Mouse (Mus musculus) midbrain, postnatal 0 days (tissue): ENCODE measurements around the gene Ccdc27. TPM values are rescaled to one million over a fixed set of nuclear protein-coding genes. Genes with fewer than 3 reads are reported as not detected.

Source experiments
- ATAC-seq: fragments of 200-750 bp; cut with Nextera tagmentation; 2 replicates; pipeline ENCODE4 v1.8.0; 2017; ENCODE audit warnings: moderate number of reproducible peaks, mild to moderate bottlenecking, moderate TSS enrichment, moderate library complexity; ENCODE audit not compliant: low FRiP score
- DNase-seq: peaks from one replicate; pipeline ENCODE4 v3.0.0-alpha.2; 2015; ENCODE audit warnings: low spot score
- H3K27ac ChIP-seq: fragments of 300-500 bp; sonication (generic); 2 replicates; pipeline ENCODE4 v1.5.1; 2014; ENCODE audit warnings: low read depth, mild to moderate bottlenecking, low read length, mixed read lengths
- H3K27me3 ChIP-seq: fragments of 300-500 bp; sonication (generic); 2 replicates; pipeline ENCODE4 v1.6.1; 2014; ENCODE audit warnings: low read length, control low read depth, mixed read lengths; ENCODE audit not compliant: insufficient read depth
- H3K36me3 ChIP-seq: fragments of 300-500 bp; sonication (generic); 2 replicates; pipeline ENCODE4 v1.6.1; 2014; ENCODE audit warnings: low read length, control low read depth, mixed read lengths; ENCODE audit not compliant: insufficient read depth
- H3K4me1 ChIP-seq: fragments of 300-500 bp; sonication (generic); 2 replicates; pipeline ENCODE4 v1.6.1; 2014; ENCODE audit warnings: mild to moderate bottlenecking, control low read depth, antibody characterized with exemption, low read length, mixed read lengths; ENCODE audit not compliant: insufficient read depth
- H3K4me2 ChIP-seq: fragments of 300-500 bp; sonication (generic); 2 replicates; pipeline ENCODE4 v1.6.1; 2014; ENCODE audit warnings: low read depth, mild to moderate bottlenecking, low read length, mixed read lengths; ENCODE audit not compliant: poor library complexity, severe bottlenecking
- H3K4me3 ChIP-seq: fragments of 300-500 bp; sonication (generic); 2 replicates; pipeline ENCODE4 v1.5.1; 2014; ENCODE audit warnings: low read depth, mild to moderate bottlenecking, low read length, moderate library complexity
- H3K9ac ChIP-seq: fragments of 300-500 bp; sonication (generic); replicated peaks from 2 replicates; pipeline ENCODE4 v1.6.1; 2014; ENCODE audit warnings: mild to moderate bottlenecking, low read length, moderate library complexity, mixed read lengths; ENCODE audit not compliant: poor library complexity, severe bottlenecking
- H3K9me3 ChIP-seq: fragments of 300-500 bp; sonication (generic); 2 replicates; pipeline ENCODE4 v1.6.1; 2016; ENCODE audit warnings: low read length, control low read depth
- CTCF ChIP-seq: IDR thresholded peaks from 2 replicates; pipeline ENCODE4 v1.5.1; 2016; ENCODE audit warnings: antibody characterized with exemption, mild to moderate bottlenecking
- WGBS: fragments of 180-500 bp; shearing (Covaris S2); extraction: QIAGEN DNeasy Blood & Tissue Kit; methylation state at CpG from one replicate; pipeline ENCODE4 v1.1.7; 2014; 5-methylcytosine and 5-hydroxymethylcytosine counted together
- polyA plus RNA-seq: library from polyadenylated mRNA; unstranded; fragments of >200 nt; fragmentation: Nextera tagmentation; extraction: Ambion mirVana; gene quantifications from 2 replicates; pipeline ENCODE4 v1.2.1, GENCODE M21; 2015
- total RNA-seq: library from RNA; depleted of rRNA; stranded (reverse); fragments of >200 nt; gene quantifications from 2 replicates; pipeline ENCODE4 v1.2.3, GENCODE M21; 2014

Ccdc27 gene
- total and polyA plus RNA-seq, 2 experiments from 2014 or later, result not detected

GRCm38 (mm10) chr4:154045837-154046236, 3.4 kb upstream of the Ccdc27 start:
- Histone ChIP-seq H3K27me3 (no peaks in the 10 kb centered on the region), H3K9me3 (no peaks in the 10 kb centered on the region), H3K4me1 (no peaks in the 10 kb centered on the region), H3K4me3 (no peak overlapping the region), H3K27ac (no peak overlapping the region), H3K4me2 (no peak overlapping the region), H3K36me3 (no peaks in the 10 kb centered on the region), H3K9ac (no peak overlapping the region)
- 71% methylated on average over 5 of the region's 5 CpGs for WGBS
- ATAC-seq (no peak), DNase-seq (no peak)
- peak; percentile 33; the same call in 1 of the 2 replicates for TF ChIP-seq CTCF

GRCm38 (mm10) chr4:154037123-154037522, 5.4 kb downstream of the Ccdc27 start:
- 47% methylated on average over 3 of the region's 3 CpGs for WGBS
- H3K4me1 ChIP-seq, result no peaks in the 10 kb centered on the region
- no peak for ATAC-seq

GRCm38 (mm10) chr4:154028646-154029045, 13.8 kb downstream of the Ccdc27 start:
- Histone ChIP-seq H3K9me3 (no peaks in the 10 kb centered on the region), H3K4me1 (peaks cover 5% of the 10 kb centered on the region; the same call in 1 of the 2 replicates), H3K27ac (no peak overlapping the region), H3K4me3 (no peak overlapping the region), H3K4me2 (no peak overlapping the region), H3K36me3 (no peaks in the 10 kb centered on the region), H3K9ac (no peak overlapping the region), H3K27me3 (0 out of 2 replicates have a peak, but pooled peaks cover 6% of the 10 kb centered on the region)
- ATAC-seq (no peak), DNase-seq (no peak)
- peak; percentile 57 for TF ChIP-seq CTCF

More at GRCm38 (mm10) chr4:154037123-154037522, 5.4 kb downstream of the Ccdc27 start:
- DNase-seq, result no peak
- Histone ChIP-seq H3K4me3 (no peak overlapping the region), H3K27me3 (0 out of 2 replicates have a peak, but pooled peaks cover 3% of the 10 kb centered on the region), H3K9me3 (no peaks in the 10 kb centered on the region), H3K9ac (no peak overlapping the region), H3K27ac (no peak overlapping the region), H3K36me3 (no peaks in the 10 kb centered on the region), H3K4me2 (no peak overlapping the region)
- no peak for TF ChIP-seq CTCF

GRCm38 (mm10) chr4:154028066-154028465, 14.4 kb downstream of the Ccdc27 start:
- H3K9me3 ChIP-seq, result no peaks in the 10 kb centered on the region
- H3K36me3 ChIP-seq, result no peaks in the 10 kb centered on the region
- 75% methylated on average over 7 of the region's 7 CpGs for WGBS
- no peak overlapping the region for H3K9ac ChIP-seq
- H3K27ac ChIP-seq, result no peak overlapping the region
- no peak for ATAC-seq
- DNase-seq, result no peak
- H3K4me2 ChIP-seq, result no peak overlapping the region
- H3K4me1 ChIP-seq, result peaks cover 5% of the 10 kb centered on the region; the same call in 1 of the 2 replicates
- H3K4me3 ChIP-seq, result no peak overlapping the region
- no peak for TF ChIP-seq CTCF
- 0 out of 2 replicates have a peak, but pooled peaks cover 6% of the 10 kb centered on the region for H3K27me3 ChIP-seq

GRCm38 (mm10) chr4:154026441-154026761, 16.1 kb downstream of the Ccdc27 start:
- Histone ChIP-seq H3K27me3 (0 out of 2 replicates have a peak, but pooled peaks cover 6% of the 10 kb centered on the region), H3K9me3 (no peaks in the 10 kb centered on the region), H3K27ac (no peak overlapping the region), H3K4me3 (peak overlapping the region; percentile 37), H3K4me1 (peaks cover 5% of the 10 kb centered on the region; the same call in 1 of the 2 replicates), H3K36me3 (peaks cover 5% of the 10 kb centered on the region; the same call in 1 of the 2 replicates), H3K9ac (0 out of 2 replicates have a peak overlapping the region, but pooled peaks have one; percentile 50), H3K4me2 (peak overlapping the region; percentile 68)
- no peak for DNase-seq
- ATAC-seq, result no peak
- 34% methylated on average over 2 of the region's 2 CpGs for WGBS
- TF ChIP-seq CTCF, result no peak

- ATAC-seq, result peak; percentile 63
- 3% methylated on average over 33 of the region's 33 CpGs for WGBS
- TF ChIP-seq CTCF, result peak; percentile 75
- Histone ChIP-seq H3K4me1 (peaks cover 5% of the 10 kb centered on the region; the same call in 1 of the 2 replicates), H3K36me3 (peaks cover 10% of the 10 kb centered on the region), H3K9ac (peak within 1 kb of the TSS; percentile 50), H3K27ac (peak within 1 kb of the TSS; percentile 57; the same call in 1 of the 2 replicates), H3K9me3 (no peaks in the 10 kb centered on the region), H3K27me3 (0 out of 2 replicates have a peak, but pooled peaks cover 6% of the 10 kb centered on the region), H3K4me3 (peak within 1 kb of the TSS; percentile 37), H3K4me2 (peak within 1 kb of the TSS; percentile 68)
- DNase-seq, result peak; percentile 75
Measured at GRCm38 (mm10) chr4:154025641-154026440, 16.6 kb downstream of the Ccdc27 start, which contains the start of gene Smim1. Gene Smim1 (minus strand): TSS chr4:154026230.
